Mouse (Mus musculus): ENCODE data around the gene Gpr156.

Gpr156 gene

DNA sequence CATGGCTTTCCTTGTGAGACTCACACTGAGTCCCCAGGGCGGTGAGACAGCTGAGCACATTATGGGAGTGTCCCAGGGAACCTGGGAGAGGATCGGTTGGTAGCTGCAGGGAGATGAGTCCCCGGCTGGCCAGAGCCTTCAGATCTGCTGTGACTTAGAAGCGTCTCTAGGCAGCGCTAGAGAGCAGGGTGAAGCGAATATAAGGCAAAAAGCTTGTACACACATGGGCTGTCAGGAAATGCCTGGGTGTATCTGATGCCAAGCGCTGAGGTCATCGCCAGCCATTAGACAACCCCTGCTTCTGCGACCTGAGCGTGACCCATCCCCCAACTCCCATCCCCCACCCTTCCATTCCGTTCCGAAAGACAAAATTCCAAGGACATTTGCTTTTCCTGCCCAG lies 78.4 kb downstream of the Gpr156 start:
- in situ Hi-C loops (cut with MboI, MseI) = loop anchor here (5.0 kb wide), 1 partner anchor 203 kb away; no protein-coding TSS in a partner anchor

DNA sequence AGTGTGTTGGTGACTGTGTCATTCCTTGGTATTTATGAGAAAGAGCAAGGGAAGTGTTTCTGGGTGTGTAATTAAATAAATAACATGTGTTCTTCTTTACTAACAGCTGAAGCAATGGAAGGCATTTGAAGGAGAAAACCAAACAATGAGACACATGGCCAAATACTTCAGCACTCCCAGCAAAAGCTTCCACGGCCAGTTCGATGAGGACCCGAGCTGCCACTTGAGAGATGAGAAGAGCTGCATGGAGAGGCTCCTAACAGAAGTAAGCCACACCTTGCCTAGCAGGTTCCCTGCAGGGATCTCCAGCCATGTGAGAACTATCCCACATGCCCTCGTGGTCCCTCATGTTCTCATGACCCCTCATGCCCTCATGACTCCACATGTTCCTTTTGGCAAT lies 81.5 kb downstream of the Gpr156 start:
- in situ Hi-C loops (cut with MboI, MseI) = loop anchor here (5.0 kb wide), 1 partner anchor 200 kb away; no protein-coding TSS in a partner anchor

DNA sequence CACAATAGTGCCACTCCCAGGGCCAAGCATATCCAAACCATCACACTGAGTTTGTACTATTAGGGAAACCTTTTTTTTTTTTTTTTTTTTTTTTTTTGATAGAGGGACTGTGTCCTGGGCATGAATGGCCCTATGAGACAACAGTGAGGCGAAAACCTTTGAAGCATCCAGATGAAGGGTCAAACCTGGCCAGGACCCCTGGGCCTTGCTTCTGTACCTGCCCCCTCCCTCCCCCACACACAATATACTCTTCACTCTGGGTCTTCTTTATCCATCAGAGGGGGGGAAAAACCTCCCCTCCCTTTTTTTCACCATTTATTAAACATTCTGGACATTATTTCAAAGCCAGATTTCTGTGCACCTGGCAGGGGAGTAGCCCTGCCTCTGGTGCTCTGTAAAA lies 83.5 kb downstream of the Gpr156 start:
- in situ Hi-C loops (cut with MboI, MseI) = loop anchor here (5.0 kb wide), 1 partner anchor 198 kb away; no protein-coding TSS in a partner anchor

DNA sequence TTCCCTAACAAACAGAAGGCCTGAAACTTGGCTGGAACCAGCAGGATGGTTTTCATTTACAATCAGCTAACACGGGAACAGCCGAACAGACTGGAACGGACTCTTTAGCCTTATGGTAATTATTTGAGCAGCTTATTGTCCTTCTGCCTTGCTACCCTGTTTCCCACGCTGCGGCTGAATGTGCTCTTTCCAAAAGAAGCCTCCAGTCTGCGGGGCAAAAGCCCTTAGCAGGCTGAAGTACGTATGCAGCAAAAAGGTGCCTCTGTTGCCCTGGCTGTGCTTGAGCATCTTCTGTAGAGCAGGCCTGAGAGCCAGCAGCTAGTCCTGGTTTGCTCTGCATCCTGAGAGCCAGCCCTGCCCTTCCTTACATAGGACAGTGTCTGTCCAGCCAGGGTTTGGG lies 83.9 kb downstream of the Gpr156 start:
- in situ Hi-C loops (cut with MboI, MseI) = no loop called here

DNA sequence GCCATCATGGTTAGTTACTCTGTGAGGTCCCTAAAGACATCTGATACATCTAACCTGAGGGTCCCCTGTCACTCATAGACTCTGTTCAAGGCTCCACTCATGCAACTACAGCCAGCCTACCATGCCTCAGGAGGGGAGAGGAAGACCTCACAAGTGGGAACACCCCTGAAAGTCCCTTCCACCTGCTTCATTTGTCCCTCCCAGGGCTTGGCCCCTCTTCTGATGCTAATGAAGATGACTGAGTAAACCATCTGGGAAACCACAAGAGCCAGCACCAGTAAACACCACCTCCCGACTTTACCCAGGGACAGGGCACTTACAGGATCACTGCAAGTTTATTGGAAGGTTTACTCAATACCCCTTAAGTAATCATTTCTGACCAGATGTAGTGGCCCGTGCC lies 85.5 kb downstream of the Gpr156 start:
- in situ Hi-C loops (cut with MboI, MseI) = no loop called here

DNA sequence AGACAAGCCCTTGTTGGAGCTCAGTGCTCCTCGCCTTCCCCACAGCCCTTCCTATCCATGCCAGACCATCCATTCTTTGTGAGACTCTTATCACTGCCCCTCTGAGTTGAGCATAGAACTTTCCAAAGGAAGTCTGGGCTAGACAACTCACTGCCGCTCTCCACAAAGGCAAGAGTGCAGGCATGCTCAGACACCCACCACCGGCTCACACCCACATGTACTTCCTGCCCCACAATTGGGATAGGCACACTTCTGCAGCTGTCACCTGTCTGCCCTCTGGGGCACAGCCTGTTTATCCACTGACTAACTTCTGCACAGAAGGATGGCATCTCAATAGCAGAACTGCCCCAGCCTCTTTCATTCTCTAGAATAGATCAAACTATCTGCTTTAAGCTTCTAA lies 86.2 kb downstream of the Gpr156 start:
- in situ Hi-C loops (cut with MboI, MseI) = no loop called here

DNA sequence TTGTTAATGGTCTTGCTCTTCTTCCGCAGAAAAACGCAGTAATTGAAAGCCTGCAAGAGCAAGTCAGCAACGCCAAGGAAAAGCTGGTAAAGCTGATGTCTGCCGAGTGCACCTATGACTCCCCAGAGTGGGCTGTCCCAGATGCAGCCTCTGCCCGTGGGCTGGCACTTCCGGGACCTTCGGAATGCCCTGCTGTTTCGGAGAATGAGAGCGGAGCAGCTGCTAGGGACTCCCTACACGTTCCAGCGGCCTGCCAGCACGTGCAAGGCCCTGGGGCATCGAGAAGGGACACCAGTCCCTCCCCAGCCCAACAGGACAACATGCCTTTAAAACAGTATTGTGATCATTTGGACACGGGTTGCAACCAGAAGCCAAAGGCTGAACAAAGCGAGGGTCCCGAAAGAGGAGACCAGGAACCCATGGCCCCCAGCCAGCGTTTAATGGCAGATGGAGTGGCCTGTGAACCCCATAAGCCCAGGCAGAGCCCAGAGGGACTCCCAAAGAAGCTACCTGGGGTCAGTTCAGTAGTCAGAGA lies 88.3 kb downstream of the Gpr156 start:
- in situ Hi-C loops (cut with MboI, MseI) = no loop called here

DNA sequence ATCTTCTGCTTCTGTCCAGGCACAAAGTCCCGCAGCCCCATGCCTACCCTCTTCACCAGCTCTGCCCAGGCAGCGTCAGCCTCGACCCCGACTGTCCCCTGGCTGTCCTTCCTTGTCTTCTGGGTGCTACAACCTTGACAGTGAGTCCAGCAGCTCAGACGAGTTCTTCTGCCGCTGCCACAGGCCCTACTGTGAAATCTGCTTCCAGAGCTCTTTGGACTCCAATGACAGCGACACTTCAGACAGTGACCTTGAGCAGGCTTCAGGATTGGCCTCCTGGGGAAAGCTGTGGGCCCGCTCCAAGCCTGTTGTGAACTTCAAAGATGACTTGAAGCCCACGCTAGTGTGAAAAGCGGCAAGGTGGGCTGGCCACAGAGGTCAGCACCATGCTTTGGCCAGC lies 89.2 kb downstream of the Gpr156 start:
- in situ Hi-C loops (cut with MboI, MseI) = no loop called here

DNA sequence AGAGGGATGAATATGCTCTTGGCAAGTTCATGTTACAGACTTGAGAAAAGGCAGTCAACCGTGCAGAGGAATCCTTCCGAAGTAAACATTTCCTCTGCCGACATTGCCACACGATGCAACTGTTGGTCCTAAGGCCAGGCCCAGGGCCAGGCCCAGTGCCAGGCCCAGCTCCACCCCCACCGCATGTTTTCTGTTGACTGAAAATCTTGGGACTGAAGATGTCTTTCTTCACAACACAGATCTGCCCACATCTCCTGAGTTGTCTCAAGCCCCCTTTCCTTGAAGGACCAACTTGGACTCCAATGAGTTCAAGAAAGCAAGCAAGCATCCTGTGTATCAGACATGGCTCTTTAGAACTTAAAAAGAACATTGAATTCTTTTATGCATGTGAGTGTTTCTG lies 92.1 kb downstream of the Gpr156 start:
- in situ Hi-C loops (cut with MboI, MseI) = no loop called here

DNA sequence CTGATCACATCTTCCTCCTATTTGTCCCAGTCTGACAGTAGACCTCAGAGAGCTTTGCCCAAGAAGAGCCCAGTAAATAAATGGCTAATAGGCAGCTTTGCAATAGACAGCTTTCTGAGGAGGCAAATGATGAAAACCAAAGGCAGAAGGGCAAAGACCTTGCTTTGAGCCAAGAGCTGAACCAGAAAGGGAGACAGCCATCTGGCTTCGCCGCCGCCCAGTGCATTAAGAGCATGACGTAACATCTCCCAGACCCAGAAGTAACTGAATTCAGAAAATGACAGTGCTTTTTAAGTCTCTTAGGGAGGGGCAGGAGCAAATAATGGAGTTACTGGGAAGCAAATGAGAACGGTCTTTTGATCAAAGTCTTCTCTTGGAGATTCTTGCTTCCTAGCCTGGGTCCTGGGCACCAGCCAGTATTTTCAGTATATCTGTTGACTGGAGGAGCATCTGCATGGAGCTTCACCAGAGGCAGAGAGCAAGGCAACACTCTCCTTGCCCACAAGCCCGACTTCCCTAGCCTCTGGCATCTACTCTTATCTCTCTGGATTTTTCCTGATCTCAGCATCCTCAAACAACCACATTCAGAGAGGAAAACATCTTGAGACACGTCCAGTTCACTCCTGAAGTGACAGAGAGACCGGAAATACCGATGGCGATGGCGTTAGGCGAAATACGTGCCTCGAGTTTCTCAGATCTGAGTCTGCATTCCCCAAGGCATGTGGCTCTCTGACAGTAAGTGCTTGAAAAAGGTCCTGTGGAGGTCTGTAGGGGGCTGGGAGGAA lies 92.9 kb downstream of the Gpr156 start:
- in situ Hi-C loops (cut with MboI, MseI) = no loop called here

DNA sequence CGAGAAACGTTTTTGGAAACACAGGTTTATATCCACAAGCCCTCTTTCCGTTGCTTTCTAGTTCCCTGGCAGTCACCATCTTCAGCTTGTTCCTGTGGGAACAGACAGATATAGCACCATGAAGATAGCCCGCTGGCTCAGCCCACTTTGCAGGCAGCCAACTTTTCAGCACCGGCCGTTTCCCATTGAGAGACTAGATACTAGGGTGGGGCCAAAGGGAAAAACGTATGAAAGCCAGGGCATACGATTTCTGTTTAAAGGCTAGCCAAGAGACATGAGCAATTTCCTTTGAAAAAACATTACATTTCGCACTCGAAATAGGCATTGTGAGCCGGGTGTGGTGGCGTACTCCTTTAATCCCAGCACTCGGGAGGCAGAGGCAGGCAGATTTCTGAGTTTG lies 95.2 kb downstream of the Gpr156 start:
- in situ Hi-C loops (cut with MboI, MseI) = no loop called here

DNA sequence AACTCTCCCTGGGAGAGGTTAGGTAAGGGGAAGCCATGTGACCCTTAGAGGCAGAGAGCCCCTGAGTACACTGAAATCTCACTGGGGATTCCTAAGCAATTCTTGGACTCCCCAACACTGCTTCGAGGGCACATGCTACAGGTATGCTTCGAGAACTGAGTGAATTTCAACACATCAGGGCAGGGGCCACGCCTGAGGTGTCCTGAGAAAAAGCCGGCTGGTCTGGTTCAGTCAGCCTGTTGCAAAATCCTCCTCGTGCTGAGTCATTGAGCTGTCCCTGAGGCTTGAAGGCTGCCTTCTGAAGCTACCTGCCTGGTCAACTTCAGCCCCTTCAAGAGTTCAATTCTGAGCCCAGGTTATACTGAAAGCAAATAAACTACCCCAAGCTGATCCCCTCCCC lies 96.1 kb downstream of the Gpr156 start:
- in situ Hi-C loops (cut with MboI, MseI) = no loop called here

DNA sequence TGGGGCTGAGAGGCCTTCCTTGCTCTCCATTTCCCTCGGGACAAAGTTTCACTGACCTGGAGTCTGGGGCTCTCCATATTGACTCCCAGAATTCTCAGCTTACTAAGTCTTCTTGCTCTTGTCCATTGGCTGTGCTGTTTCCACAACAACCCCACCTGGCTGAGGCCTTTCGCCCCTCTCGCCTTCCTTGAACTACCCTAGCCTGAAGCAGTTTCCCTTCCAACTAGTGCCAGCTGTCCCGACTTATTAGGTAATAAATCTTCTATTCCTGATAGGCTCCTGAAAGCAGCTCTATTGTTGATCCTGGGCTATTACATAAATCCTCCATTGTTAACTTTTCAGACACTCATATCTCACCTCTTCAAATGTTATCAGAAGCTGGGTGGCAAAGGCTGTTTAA lies 96.6 kb downstream of the Gpr156 start:
- in situ Hi-C loops (cut with MboI, MseI) = no loop called here

DNA sequence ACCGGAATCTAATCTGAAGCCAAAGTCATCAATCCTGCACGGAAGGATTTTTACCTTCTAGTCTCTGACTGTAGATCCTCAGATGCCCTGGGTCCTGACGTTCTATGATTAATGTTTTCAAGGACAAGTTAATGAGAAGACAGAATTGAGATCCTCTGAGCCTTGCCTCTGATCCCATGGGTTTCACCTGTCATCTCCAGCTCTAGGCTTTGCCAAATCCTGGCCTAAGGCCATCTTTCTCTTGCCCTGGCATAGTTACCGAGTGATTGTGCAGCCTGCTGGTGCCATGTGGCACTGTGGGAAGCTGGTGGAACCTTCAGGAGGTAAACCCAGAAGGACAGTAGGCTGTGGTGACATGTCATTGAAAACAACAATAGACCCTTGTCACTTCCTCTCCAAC lies 98.7 kb downstream of the Gpr156 start:
- in situ Hi-C loops (cut with MboI, MseI) = no loop called here

DNA sequence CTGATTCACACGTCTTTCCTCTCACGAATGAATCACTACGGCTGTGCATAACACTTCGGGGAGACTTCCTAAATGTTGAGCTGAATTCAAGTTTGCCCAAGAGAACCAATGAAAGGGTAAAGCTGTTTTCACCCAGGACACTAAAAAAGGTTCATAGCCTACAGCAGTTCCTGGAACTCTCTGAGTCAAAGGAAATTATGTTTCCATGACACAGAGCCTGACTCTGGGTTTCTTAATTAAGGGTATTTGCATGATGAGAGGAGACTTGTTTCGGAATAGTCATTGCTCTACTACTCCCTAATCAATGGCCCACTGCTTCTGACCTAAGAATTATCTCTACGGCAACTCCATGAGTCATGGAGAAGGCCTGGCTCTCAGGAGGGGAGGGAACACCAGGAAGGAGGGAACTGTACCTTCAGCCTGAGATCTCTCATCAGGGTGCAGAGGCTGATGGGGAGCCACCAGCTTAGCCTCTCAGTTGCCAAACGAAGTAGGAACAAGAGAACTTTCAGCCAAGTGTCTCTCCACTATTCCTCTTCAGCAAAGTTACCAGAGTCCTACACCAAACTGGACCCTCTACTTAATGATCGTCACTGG lies 100.7 kb downstream of the Gpr156 start:
- in situ Hi-C loops (cut with MboI, MseI) = no loop called here

DNA sequence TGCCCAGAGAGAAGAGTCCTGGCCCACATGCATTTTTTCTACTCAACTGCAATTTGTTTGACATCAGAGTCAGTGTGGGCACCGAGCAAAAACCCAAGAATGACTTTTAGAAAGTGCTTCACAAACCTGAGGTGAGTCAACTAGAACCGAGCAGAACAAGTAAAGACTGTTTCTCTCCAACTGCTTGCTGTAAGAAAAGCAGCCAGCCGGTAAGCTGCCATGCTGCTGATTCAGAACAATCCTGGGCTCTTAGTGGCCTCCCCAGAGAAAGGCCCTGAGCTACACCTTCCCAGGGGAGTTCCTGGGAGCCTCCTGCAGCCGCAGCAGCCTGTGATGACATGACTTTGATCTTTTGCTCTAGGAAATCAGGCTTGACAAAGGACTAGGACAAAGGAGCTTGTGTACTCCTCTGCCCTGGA lies 101.7 kb downstream of the Gpr156 start:
- in situ Hi-C loops (cut with MboI, MseI) = no loop called here

DNA sequence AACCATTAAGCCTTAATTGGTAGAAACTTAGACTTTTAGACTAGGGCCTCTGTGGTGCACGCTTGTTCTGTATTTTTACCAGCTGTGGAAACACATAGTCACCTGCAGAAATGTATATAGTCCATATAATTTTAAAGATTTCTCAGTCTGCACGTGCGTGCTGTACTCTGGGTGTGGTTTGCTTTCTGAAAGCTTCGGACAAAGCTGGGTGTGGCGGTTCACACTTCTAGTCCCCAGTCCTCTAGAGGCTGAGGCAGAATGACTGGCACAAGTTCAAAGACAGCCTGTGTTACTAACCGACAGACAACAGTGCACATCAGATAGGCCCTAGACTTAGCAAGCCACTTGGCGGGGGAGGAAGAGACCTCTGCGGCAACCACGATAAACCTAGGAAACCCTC lies 116.3 kb downstream of the Gpr156 start:
- in situ Hi-C loops (cut with MboI, MseI) = loop anchor here (10.0 kb wide), 1 partner anchor 1838 kb away; no protein-coding TSS in a partner anchor

DNA sequence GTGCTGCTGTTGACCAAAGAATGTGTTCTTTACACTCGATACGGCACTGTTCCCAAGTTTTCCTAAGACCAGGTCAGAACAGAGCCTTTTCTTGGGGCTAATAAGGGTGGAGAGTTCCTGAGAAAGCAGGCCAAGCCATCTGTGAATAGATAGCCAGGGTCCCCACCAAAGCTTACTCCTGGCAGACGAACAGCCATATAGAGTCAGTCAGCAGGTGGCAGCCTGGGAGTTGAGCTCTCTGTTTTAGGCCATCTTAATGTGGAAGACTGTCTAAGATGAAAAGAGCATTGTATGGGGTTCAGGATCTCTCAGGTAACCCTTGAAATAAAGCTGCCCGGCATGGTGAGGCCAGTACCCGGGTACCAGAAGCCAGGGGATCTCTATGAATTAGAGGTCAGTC lies 116.8 kb downstream of the Gpr156 start:
- in situ Hi-C loops (cut with MboI, MseI) = loop anchor here (10.0 kb wide), 1 partner anchor 1838 kb away; no protein-coding TSS in a partner anchor

DNA sequence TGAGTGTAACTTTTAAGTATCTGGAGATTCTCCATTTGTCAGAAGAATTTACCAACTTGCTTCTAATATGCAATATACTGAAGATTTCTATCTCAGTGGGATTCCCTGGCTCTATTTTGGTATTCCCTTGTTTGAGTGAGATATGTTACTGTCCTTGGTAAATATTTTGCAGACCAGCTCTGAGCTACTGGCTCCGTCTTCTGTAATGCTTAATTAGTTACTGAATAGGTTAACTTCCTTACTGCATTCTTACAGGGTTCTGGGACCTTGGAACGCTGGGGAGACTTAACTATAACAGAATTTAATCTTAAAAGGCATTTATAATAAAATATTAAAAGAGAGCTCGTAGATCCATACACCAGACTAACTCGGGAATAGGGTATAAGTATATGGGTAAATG lies 121.8 kb downstream of the Gpr156 start:
- in situ Hi-C loops (cut with MboI, MseI) = loop anchor here (10.0 kb wide), 1 partner anchor 1843 kb away; no protein-coding TSS in a partner anchor

DNA sequence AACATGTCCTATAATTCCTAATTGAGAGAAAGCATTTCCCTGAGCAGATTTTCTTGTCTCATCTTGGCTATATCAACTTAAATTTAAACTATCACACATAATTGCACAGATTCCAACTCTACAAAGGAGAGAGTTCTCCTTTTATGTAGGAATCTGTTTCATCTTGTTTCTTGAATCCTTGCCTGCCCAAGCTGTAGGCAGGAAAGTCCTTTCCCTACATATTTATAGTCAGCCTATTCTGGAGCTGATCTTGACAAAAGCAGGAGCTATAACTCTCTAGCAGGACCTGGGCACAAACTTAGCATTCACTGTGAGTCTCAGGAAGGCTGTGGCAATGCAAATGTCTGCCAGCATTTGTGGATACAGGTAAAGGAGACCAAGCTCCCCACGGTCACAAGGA lies 125.9 kb downstream of the Gpr156 start:
- in situ Hi-C loops (cut with MboI, MseI) = no loop called here

DNA sequence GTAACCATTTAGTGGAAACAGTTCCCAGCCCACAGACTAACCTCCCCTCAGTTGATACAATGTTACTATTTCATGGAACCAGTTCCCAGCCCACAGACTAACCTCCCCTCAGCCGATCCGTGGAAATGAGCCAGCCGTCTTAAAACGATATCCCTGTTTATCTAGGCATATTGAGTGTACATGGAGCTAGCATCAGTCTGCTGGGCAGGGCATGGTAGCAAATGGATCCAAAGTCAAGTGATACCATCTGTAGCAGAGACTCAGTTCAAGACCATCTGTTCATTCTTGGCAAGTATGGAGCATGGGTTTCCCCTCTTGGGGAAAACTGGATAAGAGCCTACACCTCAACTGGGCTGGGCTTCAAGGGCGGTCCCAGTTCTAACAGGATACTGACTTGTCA lies 128.3 kb downstream of the Gpr156 start:
- in situ Hi-C loops (cut with MboI, MseI) = no loop called here

DNA sequence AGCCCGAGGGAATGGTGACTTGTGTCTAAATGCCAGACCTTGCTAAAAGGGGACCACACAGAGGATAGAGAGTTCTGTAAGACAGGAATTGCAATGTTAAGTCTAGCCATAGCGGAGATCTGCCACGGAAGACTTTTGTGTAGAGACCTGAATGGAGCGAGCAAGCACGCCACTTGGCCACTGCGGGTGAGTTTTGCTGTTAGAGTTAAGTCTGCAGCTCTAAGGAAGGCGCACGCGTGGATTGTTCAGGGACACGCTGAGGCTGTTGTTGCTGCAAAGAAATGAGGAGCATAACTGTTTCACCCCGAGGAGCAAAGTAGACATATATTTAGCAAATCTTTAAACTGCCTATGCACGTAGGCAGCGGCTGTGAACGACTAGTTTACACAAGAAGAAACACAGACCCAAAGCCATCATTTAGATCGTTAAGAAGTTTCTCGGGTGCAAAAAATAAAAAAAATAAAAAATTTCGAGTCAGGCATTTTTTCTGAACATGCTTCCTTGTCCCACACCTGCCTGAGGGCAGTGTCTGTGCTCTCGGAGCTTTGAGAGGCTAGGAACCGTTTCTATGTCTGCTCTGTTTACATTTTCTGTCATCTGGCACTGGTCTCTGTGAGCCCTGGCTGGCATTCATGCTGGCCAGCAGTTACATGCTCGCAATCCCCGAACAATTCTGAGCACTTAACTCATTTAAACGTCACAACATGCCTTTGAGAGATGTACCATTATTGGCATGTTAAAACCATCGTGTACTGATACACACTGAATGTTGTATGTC lies 131.7 kb downstream of the Gpr156 start:
- in situ Hi-C loops (cut with MboI, MseI) = no loop called here
